ENCODE assay signal across 16 mouse cellular contexts in the genomic region with DNA sequence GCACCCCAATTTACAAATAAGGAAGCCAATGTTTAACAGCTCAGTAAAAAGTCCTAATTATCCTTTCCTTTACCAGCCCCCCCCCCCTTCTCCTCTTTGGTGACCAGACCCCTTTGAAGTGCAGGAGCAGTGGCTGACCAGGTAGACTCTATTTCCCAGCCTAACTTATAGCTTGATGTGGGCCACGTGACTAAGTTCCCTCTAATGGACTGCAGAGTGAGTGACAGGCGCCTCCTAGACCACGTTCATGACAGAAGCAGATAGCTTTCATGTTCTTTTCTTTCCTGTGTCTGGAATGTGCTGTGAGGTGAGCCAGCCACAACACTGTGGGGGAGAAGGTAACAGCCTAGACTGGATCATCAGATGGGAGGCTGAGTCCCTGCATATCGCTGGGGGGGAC.
"Had no signal": no experiment of that assay in that cellular context is flagged by ENCODE, and none has a peak within 500 bp of the region (broad histone marks: within the 10 kb centered on the region; RNA-seq: fewer than 3 reads in every experiment).

No protein-coding gene starts in this region.

- H3K4me3 ChIP-seq: layer of hippocampus, adult 2 months; liver, embryonic 13.5 days had no signal

- H3K27ac ChIP-seq: layer of hippocampus, adult 2 months; liver, embryonic 13.5 days had no signal

- H3K27me3 ChIP-seq: liver, embryonic 13.5 days had no signal

- H3K9me3 ChIP-seq: liver, embryonic 13.5 days had no signal

- H3K4me1 ChIP-seq: liver, embryonic 13.5 days had no signal

- H3K9ac ChIP-seq: liver, embryonic 13.5 days had no signal

- H3K4me2 ChIP-seq: liver, embryonic 13.5 days; midbrain, embryonic 11.5 days had no signal

- DNase-seq: kidney, adult 18-20 months; kidney, adult 9 months; kidney, postnatal 14 days; layer of hippocampus, adult 9-11 months; liver, embryonic 13.5 days; lung, adult 2 months; lung, postnatal 14 days; lung, postnatal 4 days; midbrain, embryonic 14.5 days; right cerebral cortex, adult 18-20 months; right cerebral cortex, postnatal 14 days; right cerebral cortex, postnatal 4 days; thymus, adult 18-20 months; thymus, postnatal 36 days had no signal

- H3K36me3 ChIP-seq: liver, embryonic 13.5 days had no signal
